Mouse (Mus musculus) kidney, embryonic 16.5 days (tissue): ENCODE data around the gene Sgsh. TPM values are rescaled to one million over a fixed set of nuclear protein-coding genes. Genes with fewer than 3 reads are reported as not detected.
A peak's percentile ranks its signal among the peaks of the same experiment; 100 is the strongest.

ENCODE experiments used
- ATAC-seq: fragments of 200-750 bp; cut with Nextera tagmentation; 2 replicates; pipeline ENCODE4 v1.8.0; 2017; ENCODE audit warnings: moderate TSS enrichment; ENCODE audit not compliant: low FRiP score, low TSS enrichment
- H3K27ac ChIP-seq: fragments of 300-500 bp; sonication (generic); 2 replicates; pipeline ENCODE4 v1.5.1; 2014; ENCODE audit warnings: low read length
- H3K27me3 ChIP-seq: fragments of 300-500 bp; sonication (generic); 2 replicates; pipeline ENCODE4 v1.6.1; 2014; ENCODE audit warnings: low read length, control low read depth, mixed read lengths; ENCODE audit not compliant: insufficient read depth
- H3K36me3 ChIP-seq: fragments of 300-500 bp; sonication (generic); 2 replicates; pipeline ENCODE4 v1.6.1; 2014; ENCODE audit warnings: low read length, control low read depth, mixed read lengths; ENCODE audit not compliant: insufficient read depth
- H3K4me1 ChIP-seq: fragments of 300-500 bp; sonication (generic); 2 replicates; pipeline ENCODE4 v1.6.1; 2014; ENCODE audit warnings: low read length, control low read depth, mixed read lengths; ENCODE audit not compliant: insufficient read depth
- H3K4me2 ChIP-seq: fragments of 300-500 bp; sonication (generic); replicated peaks from 2 replicates; pipeline ENCODE4 v1.6.1; 2014; ENCODE audit warnings: low read depth, low read length
- H3K4me3 ChIP-seq: fragments of 300-500 bp; sonication (generic); 2 replicates; pipeline ENCODE4 v1.5.1; 2014; ENCODE audit warnings: mild to moderate bottlenecking, low read length
- H3K9ac ChIP-seq: fragments of 300-500 bp; sonication (generic); replicated peaks from 2 replicates; pipeline ENCODE4 v1.6.1; 2014; ENCODE audit warnings: low read length
- H3K9me3 ChIP-seq: fragments of 300-500 bp; sonication (generic); 2 replicates; pipeline ENCODE4 v1.6.1; 2016; ENCODE audit warnings: low read length, control low read depth
- WGBS: fragments of 180-500 bp; shearing (Covaris S2); extraction: QIAGEN DNeasy Blood & Tissue Kit; methylation state at CpG from one replicate; pipeline ENCODE4 v1.1.7; 2014; 5-methylcytosine and 5-hydroxymethylcytosine counted together
- microRNA counts: library from miRNA; unstranded; fragments of <30 nt; microRNA quantifications from one replicate; lab custom pipeline; 2016
- microRNA-seq: library from miRNA; unstranded; fragments of <30 nt; microRNA quantifications from one replicate; pipeline ENCODE4, GENCODE M21; 2016
- polyA plus RNA-seq: library from polyadenylated mRNA; unstranded; fragments of >200 nt; fragmentation: Nextera tagmentation; extraction: Ambion mirVana; gene quantifications from 2 replicates; pipeline ENCODE4 v1.2.1, GENCODE M21; 2015

Sgsh gene
- polyA plus RNA-seq, 1 experiment from 2014 or later = 8.7 TPM

GRCm38 (mm10) chr11:119299391-119300245, 55.7 kb downstream of the Sgsh start, which contains the start of gene Eif4a3:
Gene Eif4a3, minus strand, starts transcription at chr11:119300089.
- peak; percentile 95 for ATAC-seq
- Histone ChIP-seq H3K4me2 (peak within 1 kb of the TSS; percentile 91), H3K4me3 (peak within 1 kb of the TSS; percentile 92), H3K9me3 (no peaks in the 10 kb centered on the region), H3K9ac (peak within 1 kb of the TSS; percentile 94), H3K4me1 (peaks cover 17% of the 10 kb centered on the region), H3K27me3 (no peaks in the 10 kb centered on the region), H3K36me3 (peaks cover 32% of the 10 kb centered on the region), H3K27ac (peak within 1 kb of the TSS; percentile 88)
- under 1% methylated on average over 89 of the region's 89 CpGs for WGBS

DNA sequence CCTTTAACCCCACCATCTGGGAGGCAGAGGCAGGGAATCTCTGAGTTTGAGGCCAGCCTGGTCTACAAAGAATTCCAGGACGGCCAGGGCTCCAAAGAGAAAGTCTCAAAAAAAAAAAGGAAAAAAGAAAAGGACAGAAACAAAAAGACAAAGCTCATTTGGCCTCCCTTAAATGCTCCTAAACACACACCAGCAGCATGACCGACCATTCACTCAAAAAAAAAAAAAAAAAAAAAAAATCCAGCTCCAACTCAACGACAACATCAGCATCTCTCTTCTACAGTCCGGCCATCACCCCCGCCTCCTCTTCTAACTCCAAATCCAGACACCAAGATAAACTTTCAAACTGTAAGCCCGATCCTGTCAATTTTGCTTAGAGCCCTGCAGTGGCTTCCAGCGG, 56.4 kb downstream of the Sgsh start:
- H3K4me3 ChIP-seq = peak overlapping the region; percentile 92
- H3K4me1 ChIP-seq = peaks cover 17% of the 10 kb centered on the region
- H3K27me3 ChIP-seq = no peaks in the 10 kb centered on the region
- H3K36me3 ChIP-seq = peaks cover 39% of the 10 kb centered on the region
- peak overlapping the region; percentile 89 for H3K4me2 ChIP-seq
- no peak for ATAC-seq
- peak overlapping the region; percentile 94 for H3K9ac ChIP-seq
- H3K9me3 ChIP-seq = no peaks in the 10 kb centered on the region
- H3K27ac ChIP-seq = peak overlapping the region; percentile 83; the same call in 1 of the 2 replicates
- 5% methylated on average over 7 of the region's 7 CpGs for WGBS

DNA sequence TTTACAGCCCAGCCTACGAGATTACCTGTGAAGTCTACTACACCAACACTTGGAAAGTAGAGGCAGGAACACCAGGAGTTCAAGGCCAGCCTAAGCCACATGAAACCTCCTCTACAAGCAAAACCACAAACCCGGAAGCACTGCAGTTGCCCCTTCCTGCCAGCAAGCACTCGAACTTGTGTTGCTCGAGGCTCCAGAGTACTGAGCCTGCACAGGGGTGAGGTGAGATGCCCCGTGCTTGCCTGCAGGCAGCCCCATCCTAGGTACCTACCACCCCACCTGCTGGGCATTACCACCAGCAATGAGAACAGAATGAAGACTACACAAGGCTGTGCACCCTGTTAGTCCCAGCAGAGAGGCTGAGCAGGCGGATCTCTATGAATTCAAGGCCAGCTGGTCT, 57.3 kb downstream of the Sgsh start:
- Histone ChIP-seq H3K36me3 (peaks cover 48% of the 10 kb centered on the region), H3K9ac (no peak overlapping the region)

More for the DNA sequence above, 57.3 kb downstream of the Sgsh start:
- H3K27ac ChIP-seq = no peak overlapping the region
- H3K27me3 ChIP-seq = no peaks in the 10 kb centered on the region
- H3K4me3 ChIP-seq = no peak overlapping the region
- 75% methylated on average over 6 of the region's 6 CpGs for WGBS
- peak overlapping the region; percentile 89; the same call in 1 of the 2 replicates for H3K4me2 ChIP-seq
- no peaks in the 10 kb centered on the region for H3K9me3 ChIP-seq
- peaks cover 17% of the 10 kb centered on the region for H3K4me1 ChIP-seq
- no peak for ATAC-seq

MicroRNAs within 50 kb of the gene (microRNA counts, 519-probe panel; counts per million panel counts)
- 104 counts per million, percentile 35 among the panel's probes with 10 or more counts for microRNA mmu-miR-1932 (lab: Ali Mortazavi, UCI)

Small RNA genes within 50 kb of the gene (microRNA-seq; reads per million reads assigned to microRNA genes)
- gene Mir1932 = not detected

Other genes with a start within 250 kb of the Sgsh start
- gene Tbc1d16, start 127.0 kb downstream of the Sgsh start, polyA plus RNA-seq = 12.3 and 16.2 TPM in 2 replicates
- gene Ccdc40, start 127.0 kb downstream of the Sgsh start, polyA plus RNA-seq = 5.1 and 5.5 TPM in 2 replicates
- 80.7 and 82.6 TPM in 2 replicates for gene Gaa, start 87.6 kb downstream of the Sgsh start, polyA plus RNA-seq
- gene Eif4a3, start 55.4 kb downstream of the Sgsh start, polyA plus RNA-seq = 381 and 389 TPM in 2 replicates
- 0.36 and 0.52 TPM in 2 replicates for gene Card14, start 47.8 kb downstream of the Sgsh start, polyA plus RNA-seq
- 11.3 and 12.5 TPM in 2 replicates for gene Slc26a11, start within 50 bp of the Sgsh start, polyA plus RNA-seq
- 5.5 and 5.6 TPM in 2 replicates for gene Rnf213, start 37.6 kb upstream of the Sgsh start, polyA plus RNA-seq
- gene Endov, start 135.8 kb upstream of the Sgsh start, polyA plus RNA-seq = 18.0 and 18.8 TPM in 2 replicates
- 0.54 and 0.86 TPM in 2 replicates for gene Nptx1, start 192.2 kb upstream of the Sgsh start, polyA plus RNA-seq
- gene Rptor, start 247.4 kb upstream of the Sgsh start, polyA plus RNA-seq = 9.1 and 9.9 TPM in 2 replicates